11 mouse cellular contexts compared by ENCODE assay signal in genomic region chr2:122681379-122682137, GRCm38 (mm10). TPM values are rescaled to one million over a fixed set of nuclear protein-coding genes. Genes with fewer than 3 reads are reported as not detected.
DNase-seq lines count a peak whose midpoint lies in the region; ATAC-seq and TF ChIP-seq lines count a peak whose summit lies in the region.
"Had no signal": no experiment of that assay in that cellular context is flagged by ENCODE, and none has a peak within 500 bp of the region (broad histone marks: within the 10 kb centered on the region; RNA-seq: fewer than 3 reads in every experiment).

No protein-coding gene starts in this region.

- TF ChIP-seq CTCF in lung, postnatal 0 days (IDR thresholded peaks at IDR 0.05), result no peak

- no peaks in the 10 kb centered on the region for H3K27me3 ChIP-seq in embryonic facial prominence, embryonic 11.5 days (ENCODE audit: control insufficient read depth, insufficient read depth, low read length)
- H3K27me3 ChIP-seq in embryonic facial prominence, embryonic 10.5 days (replicated peaks; ENCODE audit: low read depth, poor library complexity, severe bottlenecking), result no peaks in the 10 kb centered on the region
- no peaks in the 10 kb centered on the region for H3K27me3 ChIP-seq in lung, postnatal 0 days (replicated peaks; ENCODE audit: insufficient read depth, low read length)
- H3K27me3 ChIP-seq in hindbrain, embryonic 13.5 days, result no peaks in the 10 kb centered on the region

- no peaks in the 10 kb centered on the region for H3K36me3 ChIP-seq in embryonic facial prominence, embryonic 11.5 days (replicated peaks; ENCODE audit: control insufficient read depth, insufficient read depth, low read depth, low read length)
- no peaks in the 10 kb centered on the region for H3K36me3 ChIP-seq in embryonic facial prominence, embryonic 10.5 days (replicated peaks)
- H3K36me3 ChIP-seq in lung, postnatal 0 days (ENCODE audit: insufficient read depth, low read length), result no peaks in the 10 kb centered on the region
- peaks cover 3% of the 10 kb centered on the region; the same call in 1 of the 2 replicates for H3K36me3 ChIP-seq in hindbrain, embryonic 13.5 days

- 86% methylated on average over 5 of the region's 5 CpGs for WGBS in embryonic facial prominence, embryonic 11.5 days
- WGBS in embryonic facial prominence, embryonic 10.5 days, result 84% methylated on average over 5 of the region's 5 CpGs
- WGBS in lung, postnatal 0 days, result 80% methylated on average over 5 of the region's 5 CpGs
- 88% methylated on average over 5 of the region's 5 CpGs for WGBS in hindbrain, embryonic 13.5 days

- no peak overlapping the region for H3K9ac ChIP-seq in embryonic facial prominence, embryonic 11.5 days (replicated peaks; ENCODE audit: low read length)
- H3K9ac ChIP-seq in lung, postnatal 0 days (replicated peaks; ENCODE audit: low read depth), result no peak overlapping the region
- no peak overlapping the region for H3K9ac ChIP-seq in hindbrain, embryonic 13.5 days

- H3K4me3 ChIP-seq in embryonic facial prominence, embryonic 11.5 days (ENCODE audit: low read depth, low read length), result no peak overlapping the region
- H3K4me3 ChIP-seq in embryonic facial prominence, embryonic 10.5 days, result no peak overlapping the region
- H3K4me3 ChIP-seq in lung, postnatal 0 days (ENCODE audit: low read depth, low read length), result no peak overlapping the region
- no peak overlapping the region for H3K4me3 ChIP-seq in hindbrain, embryonic 13.5 days

- H3K9me3 ChIP-seq in embryonic facial prominence, embryonic 11.5 days (replicated peaks; ENCODE audit: control insufficient read depth, low read length), result peaks cover 8% of the 10 kb centered on the region
- H3K9me3 ChIP-seq in embryonic facial prominence, embryonic 10.5 days, result peaks cover 12% of the 10 kb centered on the region
- peaks cover 13% of the 10 kb centered on the region for H3K9me3 ChIP-seq in lung, postnatal 0 days (ENCODE audit: low read length)
- peaks cover 13% of the 10 kb centered on the region for H3K9me3 ChIP-seq in hindbrain, embryonic 13.5 days

- H3K4me1 ChIP-seq in embryonic facial prominence, embryonic 11.5 days (ENCODE audit: control insufficient read depth, insufficient read depth, low read length), result no peaks in the 10 kb centered on the region
- no peaks in the 10 kb centered on the region for H3K4me1 ChIP-seq in embryonic facial prominence, embryonic 10.5 days
- H3K4me1 ChIP-seq in lung, postnatal 0 days (ENCODE audit: insufficient read depth, low read depth, low read length), result no peaks in the 10 kb centered on the region
- no peaks in the 10 kb centered on the region for H3K4me1 ChIP-seq in hindbrain, embryonic 13.5 days (replicated peaks)

- peak; percentile 52; the same call in 1 of the 2 replicates for ATAC-seq in embryonic facial prominence, embryonic 11.5 days (replicated peaks; ENCODE audit: insufficient number of reproducible peaks, low FRiP score, low TSS enrichment, low read depth)
- peak; percentile 33; the same call in 1 of the 2 replicates for ATAC-seq in lung, postnatal 0 days
- ATAC-seq in hindbrain, embryonic 13.5 days (ENCODE audit: low FRiP score), result peak; percentile 57; the same call in 1 of the 2 replicates

- no peak overlapping the region for H3K27ac ChIP-seq in embryonic facial prominence, embryonic 11.5 days (replicated peaks; ENCODE audit: low read depth, low read length)
- no peak overlapping the region for H3K27ac ChIP-seq in embryonic facial prominence, embryonic 10.5 days (replicated peaks)
- no peak overlapping the region for H3K27ac ChIP-seq in lung, postnatal 0 days (ENCODE audit: low read length)
- H3K27ac ChIP-seq in hindbrain, embryonic 13.5 days, result no peak overlapping the region

- TF ChIP-seq EP300 in lung, postnatal 0 days (IDR thresholded peaks at IDR 0.05), result no peak

- DNase-seq in embryonic facial prominence, embryonic 11.5 days (ENCODE audit: low spot score), result no peak
- DNase-seq in embryonic facial prominence, embryonic 10.5 days (ENCODE audit: low spot score), result no peak
- DNase-seq in lung, postnatal 0 days (ENCODE audit: low spot score), result no peak
- no peak for DNase-seq in lung, adult 18-20 months
- DNase-seq in retina, embryonic 14.5 days (ENCODE audit: low spot score), result peak; percentile 41
- DNase-seq in gastrocnemius, adult 18-20 months (ENCODE audit: low spot score), result no peak
- DNase-seq in left cerebral cortex, adult 9 months (ENCODE audit: low spot score in 2 of 2), result no peak
- DNase-seq: adrenal gland, adult 2 months; heart, postnatal 14 days; lung, postnatal 36 days had no signal

- H3K4me2 ChIP-seq in embryonic facial prominence, embryonic 11.5 days (ENCODE audit: low read depth, low read length), result no peak overlapping the region
- H3K4me2 ChIP-seq in lung, postnatal 0 days (replicated peaks; ENCODE audit: low read depth, low read length), result no peak overlapping the region
- H3K4me2 ChIP-seq in hindbrain, embryonic 13.5 days, result no peak overlapping the region

RNA-seq across cellular contexts. Expression of gene Slc30a4, which starts 20.9 kb away (rescaled TPM):
- polyA plus RNA-seq in embryonic facial prominence, embryonic 11.5 days (2014; fragmentation: Nextera tagmentation; extraction: Ambion mirVana), result 9.7 and 12.9 TPM in 2 replicates
- polyA plus RNA-seq in embryonic facial prominence, embryonic 10.5 days (2016; fragmentation: Nextera tagmentation; extraction: Ambion mirVana), result 4.4 and 5.0 TPM in 2 replicates
- 5.0 and 5.8 TPM in 2 replicates for polyA plus RNA-seq in lung, postnatal 0 days (2015; fragmentation: Nextera tagmentation; extraction: Ambion mirVana)
- polyA plus RNA-seq in hindbrain, embryonic 13.5 days (2015; fragmentation: Nextera tagmentation; extraction: Ambion mirVana), result 6.0 and 6.1 TPM in 2 replicates
- 10 to 100 TPM; 13.2 to 14.3 TPM for total RNA-seq in gastrocnemius, adult 18-20 months (2021)

RNA-seq across cellular contexts. Expression of gene AA467197, which starts 44.8 kb away (rescaled TPM):
- polyA plus RNA-seq in embryonic facial prominence, embryonic 11.5 days (2014; fragmentation: Nextera tagmentation; extraction: Ambion mirVana), result not detected in 2 replicates
- 0.35 and 0.63 TPM in 2 replicates for polyA plus RNA-seq in embryonic facial prominence, embryonic 10.5 days (2016; fragmentation: Nextera tagmentation; extraction: Ambion mirVana)
- 1.3 and 2.6 TPM in 2 replicates for polyA plus RNA-seq in lung, postnatal 0 days (2015; fragmentation: Nextera tagmentation; extraction: Ambion mirVana)
- polyA plus RNA-seq in hindbrain, embryonic 13.5 days (2015; fragmentation: Nextera tagmentation; extraction: Ambion mirVana), result 0.66 TPM in 1 of 2 replicates, not detected in the other
- not detected for total RNA-seq in gastrocnemius, adult 18-20 months (2021)
- polyA plus RNA-seq: adrenal gland, adult 2 months had no signal

RNA-seq across cellular contexts. Expression of gene Bloc1s6, which starts 56.7 kb away (rescaled TPM):
- 61.8 and 64.7 TPM in 2 replicates for polyA plus RNA-seq in embryonic facial prominence, embryonic 11.5 days (2014; fragmentation: Nextera tagmentation; extraction: Ambion mirVana)
- 63.6 and 64.4 TPM in 2 replicates for polyA plus RNA-seq in embryonic facial prominence, embryonic 10.5 days (2016; fragmentation: Nextera tagmentation; extraction: Ambion mirVana)
- 29.8 and 30.6 TPM in 2 replicates for polyA plus RNA-seq in lung, postnatal 0 days (2015; fragmentation: Nextera tagmentation; extraction: Ambion mirVana)
- polyA plus RNA-seq in hindbrain, embryonic 13.5 days (2015; fragmentation: Nextera tagmentation; extraction: Ambion mirVana), result 88.1 and 97.7 TPM in 2 replicates
- 10 to 100 TPM; 17.5 to 20.0 TPM for total RNA-seq in gastrocnemius, adult 18-20 months (2021)
